Mouse (Mus musculus): ENCODE results near the gene Pde10a. TPM values are rescaled to one million over a fixed set of nuclear protein-coding genes. Genes with fewer than 3 reads are reported as not detected.

Pde10a gene
- polyA plus RNA-seq, 1 experiment from 2014 or later, result 1.4 TPM

GRCm38 (mm10) chr17:8553601-8554000 is 28.4 kb downstream of the Pde10a start:
- H3K9me3 ChIP-seq (ENCODE audit: control insufficient read depth, low read depth, low read length), result no peaks in the 10 kb centered on the region
- ATAC-seq (ENCODE audit: insufficient number of reproducible peaks, insufficient read depth, low FRiP score, low read depth), result no peak
- H3K4me2 ChIP-seq (replicated peaks; ENCODE audit: low read depth, low read length), result no peak overlapping the region
- H3K27ac ChIP-seq (ENCODE audit: low read length), result no peak overlapping the region
- WGBS, result 70% methylated on average over 3 of the region's 3 CpGs
- H3K4me1 ChIP-seq (ENCODE audit: control insufficient read depth, insufficient read depth, low read length), result no peaks in the 10 kb centered on the region
- H3K4me3 ChIP-seq (ENCODE audit: low read depth, low read length), result no peak overlapping the region
- H3K27me3 ChIP-seq (ENCODE audit: control insufficient read depth, insufficient read depth, low read length), result no peaks in the 10 kb centered on the region
- no peaks in the 10 kb centered on the region for H3K36me3 ChIP-seq (ENCODE audit: control insufficient read depth, insufficient read depth, low read length)
- H3K9ac ChIP-seq (replicated peaks; ENCODE audit: low read depth, low read length), result no peak overlapping the region

DNA sequence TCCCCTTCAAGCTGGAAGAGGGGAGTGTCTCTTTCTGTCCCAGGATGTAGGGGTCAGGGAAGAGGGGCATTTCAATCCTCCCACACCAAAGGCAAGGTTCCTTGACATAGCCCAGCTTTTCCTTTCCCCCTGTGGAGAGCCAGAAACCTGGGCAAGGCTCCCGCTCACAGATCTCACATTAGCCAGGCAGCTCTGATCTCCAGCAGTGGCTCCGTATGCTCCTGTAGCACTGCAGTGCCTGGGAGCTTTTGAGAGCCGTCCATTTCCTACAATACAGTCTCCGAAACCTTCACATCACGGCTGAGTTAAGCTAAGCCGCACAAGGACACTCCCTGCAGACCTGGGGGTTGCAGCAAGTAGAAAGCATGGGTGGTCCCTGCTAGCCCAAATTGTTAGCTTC is 29.0 kb downstream of the Pde10a start:
- H3K4me3 ChIP-seq (ENCODE audit: low read depth, low read length), result no peak overlapping the region
- 72% methylated on average over 6 of the region's 6 CpGs for WGBS
- H3K4me2 ChIP-seq (replicated peaks; ENCODE audit: low read depth, low read length), result no peak overlapping the region
- no peaks in the 10 kb centered on the region for H3K4me1 ChIP-seq (ENCODE audit: control insufficient read depth, insufficient read depth, low read length)
- H3K9ac ChIP-seq (replicated peaks; ENCODE audit: low read depth, low read length), result no peak overlapping the region
- no peaks in the 10 kb centered on the region for H3K36me3 ChIP-seq (ENCODE audit: control insufficient read depth, insufficient read depth, low read length)
- no peak overlapping the region for H3K27ac ChIP-seq (ENCODE audit: low read length)
- H3K9me3 ChIP-seq (ENCODE audit: control insufficient read depth, low read depth, low read length), result no peaks in the 10 kb centered on the region
- no peaks in the 10 kb centered on the region for H3K27me3 ChIP-seq (ENCODE audit: control insufficient read depth, insufficient read depth, low read length)
- no peak for ATAC-seq (ENCODE audit: insufficient number of reproducible peaks, insufficient read depth, low FRiP score, low read depth)

GRCm38 (mm10) chr17:8555785-8556184 is 30.6 kb downstream of the Pde10a start:
- WGBS, result 70% methylated on average over 9 of the region's 9 CpGs
- ATAC-seq (ENCODE audit: insufficient number of reproducible peaks, insufficient read depth, low FRiP score, low read depth), result no peak

DNA sequence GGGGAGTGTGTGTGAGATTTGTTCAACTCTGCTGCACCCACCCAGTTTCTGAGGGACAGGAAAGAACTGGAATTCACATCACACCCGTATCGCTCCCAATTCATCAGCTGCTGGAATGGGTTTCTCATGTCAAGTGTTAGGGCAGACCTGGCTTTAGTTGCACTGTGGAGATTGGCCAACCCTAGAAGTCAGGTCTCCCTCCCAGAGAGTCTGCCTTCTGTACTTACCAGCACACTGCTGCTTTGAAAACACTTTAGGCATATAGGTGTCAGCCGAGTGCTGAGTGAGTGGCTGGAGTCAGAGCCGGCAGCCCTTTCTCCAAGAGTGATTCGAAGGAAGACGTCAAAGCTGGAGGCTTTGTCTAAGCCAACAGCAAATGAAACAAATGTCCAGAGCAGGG is 31.1 kb downstream of the Pde10a start:
- Histone ChIP-seq H3K4me2 (replicated peaks; ENCODE audit: low read depth, low read length) (no peak overlapping the region), H3K9me3 (ENCODE audit: control insufficient read depth, low read depth, low read length) (no peaks in the 10 kb centered on the region), H3K36me3 (ENCODE audit: control insufficient read depth, insufficient read depth, low read length) (no peaks in the 10 kb centered on the region), H3K9ac (replicated peaks; ENCODE audit: low read depth, low read length) (no peak overlapping the region), H3K4me3 (ENCODE audit: low read depth, low read length) (no peak overlapping the region), H3K4me1 (ENCODE audit: control insufficient read depth, insufficient read depth, low read length) (no peaks in the 10 kb centered on the region), H3K27me3 (ENCODE audit: control insufficient read depth, insufficient read depth, low read length) (no peaks in the 10 kb centered on the region), H3K27ac (ENCODE audit: low read length) (no peak overlapping the region)
- no peak for ATAC-seq (ENCODE audit: insufficient number of reproducible peaks, insufficient read depth, low FRiP score, low read depth)
- WGBS, result 82% methylated on average over 6 of the region's 6 CpGs

More at GRCm38 (mm10) chr17:8555785-8556184, 30.6 kb downstream of the Pde10a start:
- Histone ChIP-seq H3K4me3 (ENCODE audit: low read depth, low read length) (no peak overlapping the region), H3K36me3 (ENCODE audit: control insufficient read depth, insufficient read depth, low read length) (no peaks in the 10 kb centered on the region), H3K4me1 (ENCODE audit: control insufficient read depth, insufficient read depth, low read length) (no peaks in the 10 kb centered on the region), H3K27ac (ENCODE audit: low read length) (no peak overlapping the region), H3K4me2 (replicated peaks; ENCODE audit: low read depth, low read length) (no peak overlapping the region), H3K9ac (replicated peaks; ENCODE audit: low read depth, low read length) (no peak overlapping the region), H3K9me3 (ENCODE audit: control insufficient read depth, low read depth, low read length) (no peaks in the 10 kb centered on the region), H3K27me3 (ENCODE audit: control insufficient read depth, insufficient read depth, low read length) (no peaks in the 10 kb centered on the region)

- H3K4me2 ChIP-seq (replicated peaks; ENCODE audit: low read depth, low read length), result no peak overlapping the region
- no peak for ATAC-seq (ENCODE audit: insufficient number of reproducible peaks, insufficient read depth, low FRiP score, low read depth)
- no peak overlapping the region for H3K9ac ChIP-seq (replicated peaks; ENCODE audit: low read depth, low read length)
- H3K27me3 ChIP-seq (ENCODE audit: control insufficient read depth, insufficient read depth, low read length), result no peaks in the 10 kb centered on the region
- H3K9me3 ChIP-seq (ENCODE audit: control insufficient read depth, low read depth, low read length), result no peaks in the 10 kb centered on the region
- H3K4me1 ChIP-seq (ENCODE audit: control insufficient read depth, insufficient read depth, low read length), result no peaks in the 10 kb centered on the region
- no peak overlapping the region for H3K4me3 ChIP-seq (ENCODE audit: low read depth, low read length)
- H3K27ac ChIP-seq (ENCODE audit: low read length), result no peak overlapping the region
- WGBS, result 79% methylated on average over 8 of the region's 8 CpGs
- H3K36me3 ChIP-seq (ENCODE audit: control insufficient read depth, insufficient read depth, low read length), result no peaks in the 10 kb centered on the region
Observed at GRCm38 (mm10) chr17:8557926-8558325, 32.8 kb downstream of the Pde10a start.

GRCm38 (mm10) chr17:8562101-8562885 is 37.1 kb downstream of the Pde10a start:
- no peak for ATAC-seq (ENCODE audit: insufficient number of reproducible peaks, insufficient read depth, low FRiP score, low read depth)
- no peaks in the 10 kb centered on the region for H3K4me1 ChIP-seq (ENCODE audit: control insufficient read depth, insufficient read depth, low read length)
- no peak overlapping the region for H3K4me3 ChIP-seq (ENCODE audit: low read depth, low read length)
- no peak overlapping the region for H3K27ac ChIP-seq (ENCODE audit: low read length)
- H3K9ac ChIP-seq (replicated peaks; ENCODE audit: low read depth, low read length), result no peak overlapping the region
- H3K4me2 ChIP-seq (replicated peaks; ENCODE audit: low read depth, low read length), result no peak overlapping the region
- no peaks in the 10 kb centered on the region for H3K9me3 ChIP-seq (ENCODE audit: control insufficient read depth, low read depth, low read length)
- H3K36me3 ChIP-seq (ENCODE audit: control insufficient read depth, insufficient read depth, low read length), result no peaks in the 10 kb centered on the region
- no peaks in the 10 kb centered on the region for H3K27me3 ChIP-seq (ENCODE audit: control insufficient read depth, insufficient read depth, low read length)
- WGBS, result 78% methylated on average over 14 of the region's 14 CpGs

DNA sequence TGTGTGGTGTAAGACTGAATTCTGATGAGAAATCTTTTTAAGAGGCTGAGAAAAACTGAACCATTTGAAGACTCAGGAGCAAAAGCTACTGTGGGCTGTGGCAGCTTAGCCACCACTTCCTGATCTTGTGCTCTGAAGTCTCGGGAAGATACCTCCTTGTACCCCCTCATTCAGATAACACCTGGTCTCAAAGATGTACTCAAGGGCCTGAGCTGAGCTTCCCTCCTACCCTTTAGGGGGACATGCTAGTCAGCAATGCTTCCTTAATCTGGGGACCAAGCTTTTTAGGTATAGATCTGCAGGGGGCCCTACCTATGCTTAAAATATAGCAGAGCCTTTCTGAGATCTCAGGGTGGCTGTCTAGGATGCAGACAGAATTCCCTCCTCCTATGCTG is 37.7 kb downstream of the Pde10a start:
- Histone ChIP-seq H3K27ac (ENCODE audit: low read length) (no peak overlapping the region), H3K9me3 (ENCODE audit: control insufficient read depth, low read depth, low read length) (no peaks in the 10 kb centered on the region), H3K36me3 (ENCODE audit: control insufficient read depth, insufficient read depth, low read length) (no peaks in the 10 kb centered on the region), H3K4me1 (ENCODE audit: control insufficient read depth, insufficient read depth, low read length) (no peaks in the 10 kb centered on the region), H3K9ac (replicated peaks; ENCODE audit: low read depth, low read length) (no peak overlapping the region), H3K4me3 (ENCODE audit: low read depth, low read length) (no peak overlapping the region), H3K27me3 (ENCODE audit: control insufficient read depth, insufficient read depth, low read length) (no peaks in the 10 kb centered on the region), H3K4me2 (replicated peaks; ENCODE audit: low read depth, low read length) (no peak overlapping the region)
- ATAC-seq (ENCODE audit: insufficient number of reproducible peaks, insufficient read depth, low FRiP score, low read depth), result no peak
- 61% methylated on average over 1 of the region's 1 CpGs for WGBS

GRCm38 (mm10) chr17:8566850-8567249 is 41.7 kb downstream of the Pde10a start, which contains the start of gene Gm17087:
Gm17087 (minus strand) TSS chr17:8566950.
- H3K4me3 ChIP-seq (ENCODE audit: low read depth, low read length), result no peak within 1 kb of the TSS
- H3K27ac ChIP-seq (ENCODE audit: low read length), result no peak within 1 kb of the TSS
- H3K9me3 ChIP-seq (ENCODE audit: control insufficient read depth, low read depth, low read length), result no peaks in the 10 kb centered on the region
- H3K36me3 ChIP-seq (ENCODE audit: control insufficient read depth, insufficient read depth, low read length), result no peaks in the 10 kb centered on the region
- no peaks in the 10 kb centered on the region for H3K27me3 ChIP-seq (ENCODE audit: control insufficient read depth, insufficient read depth, low read length)
- H3K4me2 ChIP-seq (replicated peaks; ENCODE audit: low read depth, low read length), result no peak within 1 kb of the TSS
- ATAC-seq (ENCODE audit: insufficient number of reproducible peaks, insufficient read depth, low FRiP score, low read depth), result no peak
- no peaks in the 10 kb centered on the region for H3K4me1 ChIP-seq (ENCODE audit: control insufficient read depth, insufficient read depth, low read length)
- WGBS, result 88% methylated on average over 6 of the region's 6 CpGs
- H3K9ac ChIP-seq (replicated peaks; ENCODE audit: low read depth, low read length), result no peak within 1 kb of the TSS

Measured in stomach, embryonic 14.5 days (tissue).